Mouse (Mus musculus) central nervous system, embryonic 11.5 days (tissue): ENCODE results near the gene Prss12. TPM values are rescaled to one million over a fixed set of nuclear protein-coding genes. Genes with fewer than 3 reads are reported as not detected.

Experiments used
- polyA plus RNA-seq: library from polyadenylated mRNA; depleted of rRNA; stranded (reverse); fragments of >200 nt; gene quantifications from 2 replicates; pipeline ENCODE4 v1.2.3, GENCODE M21; 2012; rRNA removed

The Prss12 gene
- polyA plus RNA-seq: 4.5 and 6.3 TPM in 2 replicates

GRCm38 (mm10) chr3:123446708-123447537 is at the start of gene Prss12:
Prss12 (plus strand) TSS chr3:123446913.

Other genes with a start within 250 kb of the Prss12 start
- 2.2 and 4.0 TPM in 2 replicates for gene Synpo2, start 210.8 kb upstream of the Prss12 start, polyA plus RNA-seq
- 8.7 and 21.0 TPM in 2 replicates for gene Sec24d, start 179.5 kb upstream of the Prss12 start, polyA plus RNA-seq
- gene Mettl14, start 60.8 kb upstream of the Prss12 start, polyA plus RNA-seq: 23.7 and 31.9 TPM in 2 replicates
- gene Ndst3, start 243.9 kb downstream of the Prss12 start, polyA plus RNA-seq: 8.3 and 9.3 TPM in 2 replicates